Mouse (Mus musculus): ENCODE measurements at regions not wholly inside any gene's neighbourhood (a gene's known extent, or its start where the extent isn't known, plus 50 kb on each side); places are given as distances from the start of the nearest gene placed in this dataset.
A peak's percentile ranks its signal among the peaks of the same experiment; 100 is the strongest.

GRCm38 (mm10) chr8:26811533-26812236 is 165.4 kb upstream of the Zfp703 start:
- no peak overlapping the region for H3K4me3 ChIP-seq (ENCODE audit: insufficient read depth, poor library complexity, severe bottlenecking)
- no peaks in the 10 kb centered on the region for H3K79me2 ChIP-seq (ENCODE audit: control insufficient read depth, insufficient read depth)
- H3ac ChIP-seq (ENCODE audit: control insufficient read depth, insufficient read length, low read depth), result no peak overlapping the region
- H3K79me3 ChIP-seq (ENCODE audit: low read depth), result no peaks in the 10 kb centered on the region
- H3K36me3 ChIP-seq (ENCODE audit: control insufficient read depth, insufficient read depth), result no peaks in the 10 kb centered on the region
- TF ChIP-seq CEBPB (IDR thresholded peaks at IDR 0.05; ENCODE audit: low read depth), result peak; percentile 41
- TF ChIP-seq MYOD1 (IDR thresholded peaks at IDR 0.05; ENCODE audit: control insufficient read depth, insufficient read length, low read depth), result no peak
- H3K27me3 ChIP-seq (ENCODE audit: control insufficient read depth, insufficient read depth, insufficient read length), result no peaks in the 10 kb centered on the region

GRCm38 (mm10) chr8:26813198-26813815 is 163.8 kb upstream of the Zfp703 start:
- no peak for TF ChIP-seq CTCF (IDR thresholded peaks at IDR 0.05; ENCODE audit: control insufficient read depth, insufficient read depth, insufficient read length)
- peak; percentile 39 for TF ChIP-seq MAX (IDR thresholded peaks at IDR 0.05)
- peak; percentile 99 for TF ChIP-seq MYOD1 (IDR thresholded peaks at IDR 0.05; ENCODE audit: control insufficient read depth, insufficient read length, low read depth)
- peak; percentile 100 for TF ChIP-seq FOSL1 (IDR thresholded peaks at IDR 0.05; ENCODE audit: insufficient read depth, low read length, poor library complexity, severe bottlenecking)
- TF ChIP-seq USF1 (IDR thresholded peaks at IDR 0.05; ENCODE audit: low read depth), result peak; percentile 96
- no peak for TF ChIP-seq MYOG (IDR thresholded peaks at IDR 0.05; ENCODE audit: control insufficient read depth, extremely low read depth, insufficient read length)
- TF ChIP-seq CEBPB (IDR thresholded peaks at IDR 0.05; ENCODE audit: low read depth), result peak; percentile 75
- peak overlapping the region; percentile 15 for H3ac ChIP-seq (ENCODE audit: control insufficient read depth, insufficient read length, low read depth)
- no peaks in the 10 kb centered on the region for H3K79me2 ChIP-seq (ENCODE audit: control insufficient read depth, insufficient read depth)
- H3K4me3 ChIP-seq (ENCODE audit: insufficient read depth, poor library complexity, severe bottlenecking), result no peak overlapping the region
- H3K79me3 ChIP-seq (ENCODE audit: low read depth), result no peaks in the 10 kb centered on the region
- no peaks in the 10 kb centered on the region for H3K36me3 ChIP-seq (ENCODE audit: control insufficient read depth, insufficient read depth)
- no peaks in the 10 kb centered on the region for H3K27me3 ChIP-seq (ENCODE audit: control insufficient read depth, insufficient read depth, insufficient read length)

- no peaks in the 10 kb centered on the region for H3K79me3 ChIP-seq (ENCODE audit: low read depth)
- H3ac ChIP-seq (ENCODE audit: control insufficient read depth, insufficient read length, low read depth), result no peak overlapping the region
- no peaks in the 10 kb centered on the region for H3K36me3 ChIP-seq (ENCODE audit: control insufficient read depth, insufficient read depth)
- no peaks in the 10 kb centered on the region for H3K79me2 ChIP-seq (ENCODE audit: control insufficient read depth, insufficient read depth)
- TF ChIP-seq CTCF (IDR thresholded peaks at IDR 0.05; ENCODE audit: control insufficient read depth, insufficient read depth, insufficient read length) (no peak), FOSL1 (IDR thresholded peaks at IDR 0.05; ENCODE audit: insufficient read depth, low read length, poor library complexity, severe bottlenecking) (no peak)
- H3K4me3 ChIP-seq (ENCODE audit: insufficient read depth, poor library complexity, severe bottlenecking), result no peak overlapping the region
- no peaks in the 10 kb centered on the region for H3K27me3 ChIP-seq (ENCODE audit: control insufficient read depth, insufficient read depth, insufficient read length)
Observed at GRCm38 (mm10) chr8:26815020-26815584, 162.0 kb upstream of the Zfp703 start.

- H3ac ChIP-seq (ENCODE audit: control insufficient read depth, insufficient read length, low read depth), result no peak overlapping the region
- H3K27me3 ChIP-seq (ENCODE audit: control insufficient read depth, insufficient read depth, insufficient read length), result no peaks in the 10 kb centered on the region
- TF ChIP-seq FOSL1 (IDR thresholded peaks at IDR 0.05; ENCODE audit: insufficient read depth, low read length, poor library complexity, severe bottlenecking), result no peak
- no peak for TF ChIP-seq MYOG (IDR thresholded peaks at IDR 0.05; ENCODE audit: control insufficient read depth, extremely low read depth, insufficient read length)
- TF ChIP-seq USF1 (IDR thresholded peaks at IDR 0.05; ENCODE audit: low read depth), result no peak
- TF ChIP-seq MAX (IDR thresholded peaks at IDR 0.05), result no peak
- TF ChIP-seq MYOD1 (IDR thresholded peaks at IDR 0.05; ENCODE audit: control insufficient read depth, insufficient read length, low read depth), result no peak
- no peak for TF ChIP-seq CEBPB (IDR thresholded peaks at IDR 0.05; ENCODE audit: low read depth)
- TF ChIP-seq CTCF (IDR thresholded peaks at IDR 0.05; ENCODE audit: control insufficient read depth, insufficient read depth, insufficient read length), result no peak
Observed at GRCm38 (mm10) chr8:26816977-26817376, 160.1 kb upstream of the Zfp703 start.

GRCm38 (mm10) chr8:26824189-26824941 is 152.8 kb upstream of the Zfp703 start:
- TF ChIP-seq USF1 (IDR thresholded peaks at IDR 0.05; ENCODE audit: low read depth), result no peak
- peak; percentile 45 for TF ChIP-seq MAX (IDR thresholded peaks at IDR 0.05)
- no peak for TF ChIP-seq MYOG (IDR thresholded peaks at IDR 0.05; ENCODE audit: control insufficient read depth, extremely low read depth, insufficient read length)
- peak; percentile 48 for TF ChIP-seq FOSL1 (IDR thresholded peaks at IDR 0.05; ENCODE audit: insufficient read depth, low read length, poor library complexity, severe bottlenecking)
- no peak for TF ChIP-seq MYOD1 (IDR thresholded peaks at IDR 0.05; ENCODE audit: control insufficient read depth, insufficient read length, low read depth)
- no peak for TF ChIP-seq CEBPB (IDR thresholded peaks at IDR 0.05; ENCODE audit: low read depth)
- no peak for TF ChIP-seq CTCF (IDR thresholded peaks at IDR 0.05; ENCODE audit: control insufficient read depth, insufficient read depth, insufficient read length)
- Histone ChIP-seq H3K79me3 (ENCODE audit: low read depth) (no peaks in the 10 kb centered on the region), H3K36me3 (ENCODE audit: control insufficient read depth, insufficient read depth) (no peaks in the 10 kb centered on the region), H3K79me2 (ENCODE audit: control insufficient read depth, insufficient read depth) (no peaks in the 10 kb centered on the region), H3K4me3 (ENCODE audit: insufficient read depth, poor library complexity, severe bottlenecking) (no peak overlapping the region), H3ac (ENCODE audit: control insufficient read depth, insufficient read length, low read depth) (no peak overlapping the region), H3K27me3 (ENCODE audit: control insufficient read depth, insufficient read depth, insufficient read length) (no peaks in the 10 kb centered on the region)

More at GRCm38 (mm10) chr8:26816977-26817376, 160.1 kb upstream of the Zfp703 start:
- Histone ChIP-seq H3K4me3 (ENCODE audit: insufficient read depth, poor library complexity, severe bottlenecking) (no peak overlapping the region), H3K36me3 (ENCODE audit: control insufficient read depth, insufficient read depth) (no peaks in the 10 kb centered on the region), H3K79me3 (ENCODE audit: low read depth) (no peaks in the 10 kb centered on the region), H3K79me2 (ENCODE audit: control insufficient read depth, insufficient read depth) (no peaks in the 10 kb centered on the region)

Data from C2C12 (cell line).